Mouse (Mus musculus): ENCODE results near the gene Mnat1. TPM values are rescaled to one million over a fixed set of nuclear protein-coding genes. Genes with fewer than 3 reads are reported as not detected.

Gene Mnat1
- 15.6 TPM for polyA plus RNA-seq (2015; fragmentation: Illumina TruSeq; extraction: RNeasy Lipid Tissue Mini Kit (QIAGEN cat#74804); ENCODE audit: insufficient read depth, low replicate concordance)

GRCm38 (mm10) chr12:73123093-73124041 is at the start of gene Mnat1:
Gene Mnat1 (plus strand): TSS chr12:73123717.

GRCm38 (mm10) chr12:73113196-73113595 is 10.3 kb upstream of the Mnat1 start, which contains the start of gene Six4:
Gene Six4 (minus strand): TSS chr12:73113456.

GRCm38 (mm10) chr12:73286287-73287092 is 163.0 kb downstream of the Mnat1 start, which contains the start of the genes Trmt5 and Slc38a6:
Gene Trmt5 (minus strand): TSS chr12:73286710.
Gene Slc38a6 (plus strand): TSS chr12:73286779.

Other genes starting within 250 kb of the Mnat1 start
- not detected for gene Six6, start 183.8 kb upstream of the Mnat1 start, polyA plus RNA-seq (2015; fragmentation: Illumina TruSeq; extraction: RNeasy Lipid Tissue Mini Kit (QIAGEN cat#74804); ENCODE audit: insufficient read depth, low replicate concordance)
- gene 4930447C04Rik, start 182.9 kb upstream of the Mnat1 start, polyA plus RNA-seq (2015; fragmentation: Illumina TruSeq; extraction: RNeasy Lipid Tissue Mini Kit (QIAGEN cat#74804); ENCODE audit: insufficient read depth, low replicate concordance), result 0.15 TPM
- not detected for gene Six1, start 69.8 kb upstream of the Mnat1 start, polyA plus RNA-seq (2015; fragmentation: Illumina TruSeq; extraction: RNeasy Lipid Tissue Mini Kit (QIAGEN cat#74804); ENCODE audit: insufficient read depth, low replicate concordance)
- 0.08 TPM for gene Six4, start 10.3 kb upstream of the Mnat1 start, polyA plus RNA-seq (2015; fragmentation: Illumina TruSeq; extraction: RNeasy Lipid Tissue Mini Kit (QIAGEN cat#74804); ENCODE audit: insufficient read depth, low replicate concordance)
- 25.1 TPM for gene Trmt5, start 163.0 kb downstream of the Mnat1 start, polyA plus RNA-seq (2015; fragmentation: Illumina TruSeq; extraction: RNeasy Lipid Tissue Mini Kit (QIAGEN cat#74804); ENCODE audit: insufficient read depth, low replicate concordance)
- gene Slc38a6, start 163.1 kb downstream of the Mnat1 start, polyA plus RNA-seq (2015; fragmentation: Illumina TruSeq; extraction: RNeasy Lipid Tissue Mini Kit (QIAGEN cat#74804); ENCODE audit: insufficient read depth, low replicate concordance), result 20.1 TPM